Mouse (Mus musculus): ENCODE results near the gene Col6a3. TPM values are rescaled to one million over a fixed set of nuclear protein-coding genes. Genes with fewer than 3 reads are reported as not detected.

Col6a3 gene
- polyA plus RNA-seq, 1 experiment from 2014 or later = 86.3 TPM

DNA sequence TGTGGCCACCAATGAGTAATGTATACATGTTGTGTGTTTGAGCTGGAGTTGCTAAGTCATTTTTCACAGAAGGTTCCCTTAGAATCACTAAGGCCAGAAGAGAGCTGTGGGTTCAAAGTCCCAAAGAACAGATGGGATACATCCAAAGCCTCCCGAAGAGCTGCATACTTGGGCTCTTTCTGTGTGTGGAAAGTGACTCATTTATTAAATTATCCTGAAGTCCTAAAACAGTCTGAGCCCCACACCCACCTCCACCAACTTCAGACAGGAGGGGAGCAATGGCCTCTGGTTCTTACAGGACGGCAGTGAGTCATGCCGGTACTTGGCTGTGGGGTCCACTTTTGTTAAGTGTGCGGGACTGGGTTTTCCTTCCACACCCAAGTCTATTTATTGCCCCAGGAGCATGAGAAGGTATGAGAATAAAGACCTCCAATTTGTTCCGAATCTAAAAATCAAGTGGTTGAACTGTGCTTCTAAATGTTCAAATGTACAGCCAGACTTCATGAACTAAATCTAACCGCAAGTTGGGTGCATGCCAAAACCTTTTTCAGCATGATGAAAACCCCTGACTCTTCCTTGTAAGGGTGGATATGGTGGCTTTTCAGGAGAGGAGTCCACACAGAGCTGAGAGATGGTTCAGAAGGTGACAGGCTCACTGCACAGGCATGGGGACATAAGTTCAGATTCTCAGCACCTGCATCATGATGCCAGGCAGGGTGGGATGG, 124.8 kb downstream of the Col6a3 start:
- Histone ChIP-seq H3K4me1 (peaks cover 16% of the 10 kb centered on the region; the same call in 1 of the 2 replicates), H3K9ac (no peak overlapping the region)
- 66% methylated on average over 6 of the region's 6 CpGs for WGBS

DNA sequence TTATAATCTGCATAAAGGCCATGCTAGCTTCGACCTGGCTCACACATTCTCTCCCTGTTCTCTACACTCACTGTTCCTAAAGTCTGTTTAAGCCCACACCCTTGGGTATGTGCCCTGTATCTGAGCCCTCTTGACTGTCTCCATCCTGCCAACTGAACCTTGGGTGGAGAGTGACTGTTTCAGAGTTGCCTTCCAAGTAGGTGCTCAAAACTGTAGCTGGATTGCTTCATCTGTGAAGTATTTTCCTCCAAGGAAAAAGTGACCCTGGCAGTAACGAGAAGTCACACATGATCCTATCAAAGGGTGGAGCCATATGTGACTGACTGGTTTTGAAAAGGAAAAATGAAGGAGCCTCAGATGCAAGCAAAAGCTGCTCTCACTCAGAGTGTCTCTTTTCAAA, 127.5 kb downstream of the Col6a3 start:
- Histone ChIP-seq H3K4me1 (peaks cover 16% of the 10 kb centered on the region; the same call in 1 of the 2 replicates), H3K27ac (no peak overlapping the region), H3K36me3 (no peaks in the 10 kb centered on the region), H3K9ac (no peak overlapping the region), H3K4me2 (replicated peaks) (no peak overlapping the region), H3K9me3 (no peaks in the 10 kb centered on the region), H3K27me3 (no peaks in the 10 kb centered on the region), H3K4me3 (no peak overlapping the region)
- no peak for ATAC-seq (ENCODE audit: low FRiP score, low read depth)
- 60% methylated on average over 2 of the region's 2 CpGs for WGBS

More for the DNA sequence above, 124.8 kb downstream of the Col6a3 start:
- Histone ChIP-seq H3K27me3 (no peaks in the 10 kb centered on the region), H3K27ac (no peak overlapping the region), H3K9me3 (no peaks in the 10 kb centered on the region), H3K4me2 (replicated peaks) (no peak overlapping the region), H3K36me3 (no peaks in the 10 kb centered on the region), H3K4me3 (no peak overlapping the region)
- ATAC-seq (ENCODE audit: low FRiP score, low read depth) = no peak

Other genes starting within 250 kb of the Col6a3 start
- 188 and 193 TPM in 2 replicates for gene Cops8, start 241.0 kb downstream of the Col6a3 start, polyA plus RNA-seq (2015; fragmentation: Nextera tagmentation; extraction: Ambion mirVana)
- 0.37 and 0.87 TPM in 2 replicates for gene Mlph, start 71.1 kb upstream of the Col6a3 start, polyA plus RNA-seq (2015; fragmentation: Nextera tagmentation; extraction: Ambion mirVana)
- not detected in 2 replicates for gene Prlh, start 109.1 kb upstream of the Col6a3 start, polyA plus RNA-seq (2015; fragmentation: Nextera tagmentation; extraction: Ambion mirVana)
- gene Rab17, start 125.7 kb upstream of the Col6a3 start, polyA plus RNA-seq (2015; fragmentation: Nextera tagmentation; extraction: Ambion mirVana) = 0.69 and 1.0 TPM in 2 replicates
- 35.7 and 37.1 TPM in 2 replicates for gene Lrrfip1, start 154.8 kb upstream of the Col6a3 start, polyA plus RNA-seq (2015; fragmentation: Nextera tagmentation; extraction: Ambion mirVana)

All from limb, embryonic 13.5 days (tissue).